In genomic region chr12:65258212-65259138, GRCm38 (mm10) we compare ENCODE assay signal across 9 mouse cellular contexts. TPM values are rescaled to one million over a fixed set of nuclear protein-coding genes. Genes with fewer than 3 reads are reported as not detected.
A peak's percentile ranks its signal among the peaks of the same experiment; 100 is the strongest.
DNase-seq lines count a peak whose midpoint lies in the region; ATAC-seq and TF ChIP-seq lines count a peak whose summit lies in the region.
"Had no signal": no experiment of that assay in that cellular context is flagged by ENCODE, and none has a peak within 500 bp of the region (broad histone marks: within the 10 kb centered on the region; RNA-seq: fewer than 3 reads in every experiment).

No protein-coding gene starts in this region.

- peak; percentile 74 for ATAC-seq in forebrain, embryonic 14.5 days
- no peak for ATAC-seq in liver, embryonic 14.5 days (ENCODE audit: insufficient read depth)
- no peak for ATAC-seq in stomach, postnatal 0 days (ENCODE audit: low FRiP score, low TSS enrichment)

- peak overlapping the region; percentile 10; the same call in 1 of the 2 replicates for H3K4me3 ChIP-seq in spleen, adult 2 months (ENCODE audit: extremely low read depth, insufficient read depth, insufficient read length)
- no peak overlapping the region for H3K4me3 ChIP-seq in forebrain, embryonic 14.5 days (ENCODE audit: low read depth, low read length)
- no peak overlapping the region for H3K4me3 ChIP-seq in liver, embryonic 14.5 days (ENCODE audit: insufficient read depth in 1 of 2, low read depth in 2 of 2, low read length in 2 of 2)
- no peak overlapping the region for H3K4me3 ChIP-seq in stomach, postnatal 0 days (ENCODE audit: low read depth, low read length)
- H3K4me3 ChIP-seq: myocyte had no signal

- no peaks in the 10 kb centered on the region for H3K9me3 ChIP-seq in forebrain, embryonic 14.5 days (replicated peaks; ENCODE audit: control insufficient read depth, low read length)
- no peaks in the 10 kb centered on the region for H3K9me3 ChIP-seq in liver, embryonic 14.5 days (ENCODE audit: control insufficient read depth, low read length)
- H3K9me3 ChIP-seq in stomach, postnatal 0 days (ENCODE audit: control insufficient read depth, low read length) = no peaks in the 10 kb centered on the region

- DNase-seq in spleen, adult 2 months (ENCODE audit: low read depth in 1 of 2, low spot score in 2 of 2) = no peak
- DNase-seq in spleen, postnatal 14 days (ENCODE audit: low spot score in 2 of 2) = no peak
- peak; percentile 46 for DNase-seq in forebrain, embryonic 14.5 days (ENCODE audit: low spot score)
- DNase-seq in induced T-regulatory cell, adult 2 months (ENCODE audit: low read depth) = peak; percentile 42
- no peak for DNase-seq in liver, embryonic 14.5 days (ENCODE audit: low read depth in 3 of 3, low spot score in 3 of 3)
- DNase-seq in stomach, postnatal 0 days (ENCODE audit: low spot score) = no peak
- no peak for DNase-seq in layer of hippocampus, postnatal 10 days (ENCODE audit: low spot score in 2 of 2)
- no peak for DNase-seq in cerebellum, adult 8-10 months

- H3K4me2 ChIP-seq in forebrain, embryonic 14.5 days (ENCODE audit: low read length) = peak overlapping the region; percentile 38
- H3K4me2 ChIP-seq in liver, embryonic 14.5 days (ENCODE audit: low read depth) = peak overlapping the region; percentile 11
- H3K4me2 ChIP-seq in stomach, postnatal 0 days (replicated peaks; ENCODE audit: low read depth) = peak overlapping the region; percentile 41; the same call in 1 of the 2 replicates

- H3K36me3 ChIP-seq in spleen, adult 2 months (ENCODE audit: control insufficient read depth, insufficient read depth, low read length) = no peaks in the 10 kb centered on the region
- H3K36me3 ChIP-seq in forebrain, embryonic 14.5 days (ENCODE audit: control insufficient read depth, insufficient read depth, low read length) = no peaks in the 10 kb centered on the region
- no peaks in the 10 kb centered on the region for H3K36me3 ChIP-seq in liver, embryonic 14.5 days (replicated peaks; ENCODE audit: control insufficient read depth, insufficient read depth, low read depth)
- H3K36me3 ChIP-seq in stomach, postnatal 0 days (ENCODE audit: control insufficient read depth, insufficient read depth, low read length) = no peaks in the 10 kb centered on the region

- 33% methylated on average over 19 of the region's 19 CpGs for WGBS in spleen, adult 2 months
- WGBS in forebrain, embryonic 14.5 days = 34% methylated on average over 19 of the region's 19 CpGs
- 23% methylated on average over 19 of the region's 19 CpGs for WGBS in liver, embryonic 14.5 days (ENCODE audit: insufficient replicate concordance)
- 45% methylated on average over 19 of the region's 19 CpGs for WGBS in stomach, postnatal 0 days

- H3K27me3 ChIP-seq in spleen, adult 2 months (ENCODE audit: control insufficient read depth, insufficient read depth, low read length) = no peaks in the 10 kb centered on the region
- H3K27me3 ChIP-seq in forebrain, embryonic 14.5 days (replicated peaks; ENCODE audit: control insufficient read depth, insufficient read depth, low read length) = no peaks in the 10 kb centered on the region
- H3K27me3 ChIP-seq in liver, embryonic 14.5 days (ENCODE audit: control insufficient read depth, insufficient read depth, low read length) = no peaks in the 10 kb centered on the region
- H3K27me3 ChIP-seq in stomach, postnatal 0 days (ENCODE audit: control insufficient read depth, insufficient read depth, low read length) = no peaks in the 10 kb centered on the region

- no peak for TF ChIP-seq CTCF in spleen, adult 2 months (IDR thresholded peaks at IDR 0.05; ENCODE audit: extremely low read depth, insufficient read depth, insufficient read length, insufficient replicate concordance)
- no peak for TF ChIP-seq CTCF in liver, embryonic 14.5 days (IDR thresholded peaks at IDR 0.05; ENCODE audit: low read depth)
- TF ChIP-seq CTCF in stomach, postnatal 0 days (IDR thresholded peaks at IDR 0.05; ENCODE audit: low read depth) = no peak

- H3K9ac ChIP-seq in forebrain, embryonic 14.5 days (ENCODE audit: low read length) = peak overlapping the region; percentile 17; the same call in 1 of the 2 replicates
- H3K9ac ChIP-seq in liver, embryonic 14.5 days (replicated peaks) = no peak overlapping the region
- H3K9ac ChIP-seq in stomach, postnatal 0 days (ENCODE audit: low read length) = no peak overlapping the region

- H3K27ac ChIP-seq in spleen, adult 2 months (ENCODE audit: insufficient read depth, low read length) = no peak overlapping the region
- H3K27ac ChIP-seq in forebrain, embryonic 14.5 days (ENCODE audit: low read depth, low read length) = 0 out of 2 replicates have a peak overlapping the region, but pooled peaks have one; percentile 17
- no peak overlapping the region for H3K27ac ChIP-seq in liver, embryonic 14.5 days
- no peak overlapping the region for H3K27ac ChIP-seq in stomach, postnatal 0 days (replicated peaks)

- no peak for TF ChIP-seq EP300 in liver, embryonic 14.5 days (IDR thresholded peaks at IDR 0.05; ENCODE audit: low read depth)
- no peak for TF ChIP-seq EP300 in stomach, postnatal 0 days (optimal IDR thresholded peaks at IDR 0.05)

- no peaks in the 10 kb centered on the region for H3K4me1 ChIP-seq in spleen, adult 2 months (ENCODE audit: control insufficient read depth, insufficient read depth, insufficient read length)
- peaks cover 8% of the 10 kb centered on the region; the same call in 1 of the 2 replicates for H3K4me1 ChIP-seq in forebrain, embryonic 14.5 days (ENCODE audit: control insufficient read depth, insufficient read depth, low read length)
- no peaks in the 10 kb centered on the region for H3K4me1 ChIP-seq in liver, embryonic 14.5 days (replicated peaks; ENCODE audit: control insufficient read depth in 2 of 2, insufficient read depth in 2 of 2, low read length in 1 of 2)
- H3K4me1 ChIP-seq in stomach, postnatal 0 days (replicated peaks; ENCODE audit: control insufficient read depth, insufficient read depth) = no peaks in the 10 kb centered on the region

- TF ChIP-seq POLR2A in spleen, adult 2 months (IDR thresholded peaks at IDR 0.05; ENCODE audit: low read depth, low read length) = no peak

RNA-seq across cellular contexts. Expression of gene Wdr20rt, which starts 33.2 kb away (rescaled TPM):
- polyA plus RNA-seq in spleen, adult 2 months (2012; rRNA removed) = not detected in 2 replicates
- not detected in 2 replicates for polyA plus RNA-seq in forebrain, embryonic 14.5 days (2014; fragmentation: Nextera tagmentation; extraction: Ambion mirVana)
- polyA plus RNA-seq in liver, embryonic 14.5 days (2012; rRNA removed) = not detected in 2 replicates
- not detected in 2 replicates for polyA plus RNA-seq in liver, embryonic 14.5 days (2014; fragmentation: Nextera tagmentation; extraction: Ambion mirVana)
- not detected in 2 replicates for polyA plus RNA-seq in stomach, postnatal 0 days (2015; fragmentation: Nextera tagmentation; extraction: Ambion mirVana)
- not detected for total RNA-seq in layer of hippocampus, postnatal 10 days (2021)
- polyA plus RNA-seq: myocyte had no signal

Comparison
In these comparisons a context has a peak if more than half of its experiments do, and no peak if none do; other contexts are left out.
1. DNase-seq: peak in forebrain, embryonic 14.5 days (single experiment) and induced T-regulatory cell, adult 2 months (single experiment); none in spleen, adult 2 months (0 of 2), spleen, postnatal 14 days (0 of 2), liver, embryonic 14.5 days (0 of 3), stomach, postnatal 0 days (single experiment), layer of hippocampus, postnatal 10 days (0 of 2) and cerebellum, adult 8-10 months (single experiment).
2. Peak in every context shown above with its lines, with median percentiles within 50 percentile points of each other: H3K4me2 ChIP-seq.